Mouse (Mus musculus) thymus, postnatal 0 days (tissue): Measurements from ENCODE around the gene 4933407L21Rik. TPM values are rescaled to one million over a fixed set of nuclear protein-coding genes. Genes with fewer than 3 reads are reported as not detected.
A peak's percentile ranks its signal among the peaks of the same experiment; 100 is the strongest.

ENCODE experiments used
- DNase-seq: peaks from one replicate; pipeline ENCODE4 v3.0.0-alpha.2; 2015; ENCODE audit warnings: low spot score
- polyA plus RNA-seq: library from polyadenylated mRNA; unstranded; fragments of >200 nt; fragmentation: Nextera tagmentation; extraction: Ambion mirVana; gene quantifications from 2 replicates; pipeline ENCODE4 v1.2.1, GENCODE M21; 2015

4933407L21Rik gene
- polyA plus RNA-seq, 1 experiment from 2014 or later: 3.1 TPM

GRCm38 (mm10) chr1:85915890-85916289, 12.4 kb upstream of the 4933407L21Rik start:
- no peak for DNase-seq

- no peak for DNase-seq
These were observed 11.3 kb upstream of the 4933407L21Rik start for GRCm38 (mm10) chr1:85916830-85917450.

- no peak for DNase-seq
These were observed 8.7 kb upstream of the 4933407L21Rik start for GRCm38 (mm10) chr1:85919621-85920020.

- no peak for DNase-seq
These were observed 6.6 kb upstream of the 4933407L21Rik start for GRCm38 (mm10) chr1:85921725-85922124.

GRCm38 (mm10) chr1:85922127-85922864, 6.0 kb upstream of the 4933407L21Rik start:
- no peak for DNase-seq

- DNase-seq: no peak
These were observed 5.4 kb upstream of the 4933407L21Rik start for GRCm38 (mm10) chr1:85922865-85923211.

GRCm38 (mm10) chr1:85925183-85925582, 3.1 kb upstream of the 4933407L21Rik start:
- DNase-seq: no peak

- peak; percentile 57 for DNase-seq
These were observed 394 bp downstream of the 4933407L21Rik start for GRCm38 (mm10) chr1:85928688-85929065.

GRCm38 (mm10) chr1:85929406-85929805, 1.1 kb downstream of the 4933407L21Rik start:
- DNase-seq: no peak

- DNase-seq: no peak
These were observed 2.9 kb downstream of the 4933407L21Rik start for GRCm38 (mm10) chr1:85931170-85931569.

GRCm38 (mm10) chr1:85933226-85933625, 4.9 kb downstream of the 4933407L21Rik start:
- no peak for DNase-seq

GRCm38 (mm10) chr1:85933631-85934465, 5.6 kb downstream of the 4933407L21Rik start:
- no peak for DNase-seq

- DNase-seq: no peak
These were observed 6.3 kb downstream of the 4933407L21Rik start for GRCm38 (mm10) chr1:85934560-85934959.

- DNase-seq: peak; percentile 74
These were observed 7.0 kb downstream of the 4933407L21Rik start for GRCm38 (mm10) chr1:85935148-85935852.

GRCm38 (mm10) chr1:85936265-85936664, 8.0 kb downstream of the 4933407L21Rik start:
- DNase-seq: no peak

- no peak for DNase-seq
These were observed 9.0 kb downstream of the 4933407L21Rik start for GRCm38 (mm10) chr1:85937323-85937722.

- no peak for DNase-seq
These were observed 14.0 kb downstream of the 4933407L21Rik start for GRCm38 (mm10) chr1:85942318-85942717.

GRCm38 (mm10) chr1:85949085-85949684, 20.9 kb downstream of the 4933407L21Rik start:
- no peak for DNase-seq

GRCm38 (mm10) chr1:85955150-85955549, 26.9 kb downstream of the 4933407L21Rik start:
- no peak for DNase-seq

- DNase-seq: peak; percentile 19
These were observed 29.0 kb downstream of the 4933407L21Rik start for GRCm38 (mm10) chr1:85957290-85957689.
